Mouse (Mus musculus): ENCODE measurements around the gene Ccl6.

DNA sequence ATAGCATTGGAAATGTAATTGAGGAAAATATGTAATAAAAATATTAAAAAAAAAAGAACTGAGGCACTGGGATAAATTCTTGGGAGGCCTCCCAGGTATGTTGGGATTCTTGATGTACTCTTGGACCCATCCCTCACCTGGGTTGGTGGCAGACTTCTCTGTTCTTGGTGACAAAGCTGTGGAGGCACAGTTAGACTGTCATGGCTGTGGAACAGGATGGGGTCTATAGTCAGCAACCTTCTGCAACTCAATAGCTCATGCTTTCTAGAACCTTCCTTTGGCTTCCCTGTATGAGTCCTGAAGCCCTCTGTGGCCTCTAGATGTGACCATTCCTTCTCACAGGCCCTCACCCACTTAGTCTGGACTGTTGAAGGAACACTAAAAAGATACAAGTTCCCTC lies 26.3 kb downstream of the Ccl6 start:
- TF ChIP-seq CTCF (IDR thresholded peaks at IDR 0.05; ENCODE audit: low read depth) (no peak), EP300 (IDR thresholded peaks at IDR 0.05; ENCODE audit: low read depth) (no peak)

Measured in heart, postnatal 0 days (tissue).